ENCODE assay signal across 7 mouse cellular contexts in genomic region chr10:80936810-80937164, GRCm38 (mm10). TPM values are rescaled to one million over a fixed set of nuclear protein-coding genes. Genes with fewer than 3 reads are reported as not detected.
DNase-seq lines count a peak whose midpoint lies in the region; ATAC-seq lines count a peak whose summit lies in the region.

No protein-coding gene starts in this region.

- H3K4me2 ChIP-seq in lung, embryonic 15.5 days = peak overlapping the region; percentile 79
- H3K4me2 ChIP-seq in forebrain, embryonic 15.5 days (replicated peaks) = peak overlapping the region; percentile 51
- peak overlapping the region; percentile 60 for H3K4me2 ChIP-seq in liver, embryonic 12.5 days
- H3K4me2 ChIP-seq in stomach, embryonic 16.5 days (ENCODE audit: low read depth, low read length) = peak overlapping the region; percentile 67

- peak overlapping the region; percentile 75 for H3K27ac ChIP-seq in lung, embryonic 15.5 days
- no peak overlapping the region for H3K27ac ChIP-seq in forebrain, embryonic 15.5 days (replicated peaks)
- no peak overlapping the region for H3K27ac ChIP-seq in liver, embryonic 12.5 days
- peak overlapping the region; percentile 91 for H3K27ac ChIP-seq in stomach, embryonic 16.5 days (ENCODE audit: low read length)

- H3K36me3 ChIP-seq in lung, embryonic 15.5 days = no peaks in the 10 kb centered on the region
- H3K36me3 ChIP-seq in forebrain, embryonic 15.5 days = no peaks in the 10 kb centered on the region
- H3K36me3 ChIP-seq in liver, embryonic 12.5 days = no peaks in the 10 kb centered on the region
- no peaks in the 10 kb centered on the region for H3K36me3 ChIP-seq in stomach, embryonic 16.5 days (ENCODE audit: control insufficient read depth, insufficient read depth, low read length)

- no peak overlapping the region for H3K9ac ChIP-seq in lung, embryonic 15.5 days
- no peak overlapping the region for H3K9ac ChIP-seq in forebrain, embryonic 15.5 days (replicated peaks)
- no peak overlapping the region for H3K9ac ChIP-seq in liver, embryonic 12.5 days
- H3K9ac ChIP-seq in stomach, embryonic 16.5 days (ENCODE audit: low read length) = peak overlapping the region; percentile 72

- no peak for ATAC-seq in lung, embryonic 15.5 days (ENCODE audit: borderline replicate concordance, extremely low read depth, low FRiP score, low TSS enrichment)
- no peak for ATAC-seq in forebrain, embryonic 15.5 days (replicated peaks)
- no peak for ATAC-seq in liver, embryonic 12.5 days
- ATAC-seq in stomach, embryonic 16.5 days (ENCODE audit: insufficient read depth, low FRiP score) = no peak
- no peak for ATAC-seq in granulocyte monocyte progenitor cell, adult 5-6 weeks (replicated peaks; ENCODE audit: poor library complexity, severe bottlenecking)

- peaks cover 24% of the 10 kb centered on the region for H3K27me3 ChIP-seq in lung, embryonic 15.5 days
- H3K27me3 ChIP-seq in forebrain, embryonic 15.5 days = peaks cover 36% of the 10 kb centered on the region
- H3K27me3 ChIP-seq in liver, embryonic 12.5 days (replicated peaks) = peaks cover 92% of the 10 kb centered on the region
- H3K27me3 ChIP-seq in stomach, embryonic 16.5 days (ENCODE audit: control insufficient read depth, insufficient read depth, low read length) = no peaks in the 10 kb centered on the region; the same call in 1 of the 2 replicates

- no peaks in the 10 kb centered on the region for H3K9me3 ChIP-seq in lung, embryonic 15.5 days
- no peaks in the 10 kb centered on the region for H3K9me3 ChIP-seq in forebrain, embryonic 15.5 days
- H3K9me3 ChIP-seq in liver, embryonic 12.5 days (replicated peaks) = no peaks in the 10 kb centered on the region
- no peaks in the 10 kb centered on the region for H3K9me3 ChIP-seq in stomach, embryonic 16.5 days (replicated peaks; ENCODE audit: control insufficient read depth, low read length)

- H3K4me1 ChIP-seq in lung, embryonic 15.5 days = peaks cover 83% of the 10 kb centered on the region
- peaks cover 71% of the 10 kb centered on the region for H3K4me1 ChIP-seq in forebrain, embryonic 15.5 days
- peaks cover 79% of the 10 kb centered on the region for H3K4me1 ChIP-seq in liver, embryonic 12.5 days
- peaks cover 86% of the 10 kb centered on the region for H3K4me1 ChIP-seq in stomach, embryonic 16.5 days (ENCODE audit: control insufficient read depth, insufficient read depth, low read length)

- no peak for DNase-seq in lung, postnatal 36 days
- no peak for DNase-seq in Muller cell, postnatal 12 days (ENCODE audit: inconsistent ontology term)

- WGBS in lung, embryonic 15.5 days = 8% methylated on average over 6 of the region's 6 CpGs
- 9% methylated on average over 6 of the region's 6 CpGs for WGBS in forebrain, embryonic 15.5 days
- WGBS in liver, embryonic 12.5 days (ENCODE audit: insufficient replicate concordance) = 9% methylated on average over 6 of the region's 6 CpGs
- WGBS in stomach, embryonic 16.5 days = 17% methylated on average over 6 of the region's 6 CpGs

- H3K4me3 ChIP-seq in lung, embryonic 15.5 days = peak overlapping the region; percentile 38
- peak overlapping the region; percentile 28; the same call in 1 of the 2 replicates for H3K4me3 ChIP-seq in forebrain, embryonic 15.5 days
- peak overlapping the region; percentile 30 for H3K4me3 ChIP-seq in liver, embryonic 12.5 days
- peak overlapping the region; percentile 41 for H3K4me3 ChIP-seq in stomach, embryonic 16.5 days (replicated peaks; ENCODE audit: low read length)

RNA-seq across cellular contexts. Expression of gene Gadd45b, which starts 6.9 kb away (rescaled TPM):
- polyA plus RNA-seq in lung, embryonic 15.5 days (2015; fragmentation: Nextera tagmentation; extraction: Ambion mirVana) = 42.7 and 42.9 TPM in 2 replicates
- 5.5 and 5.9 TPM in 2 replicates for polyA plus RNA-seq in forebrain, embryonic 15.5 days (2015; fragmentation: Nextera tagmentation; extraction: Ambion mirVana)
- 1.6 and 2.0 TPM in 2 replicates for polyA plus RNA-seq in liver, embryonic 12.5 days (2016; fragmentation: Nextera tagmentation; extraction: Ambion mirVana)
- 34.8 and 40.9 TPM in 2 replicates for polyA plus RNA-seq in stomach, embryonic 16.5 days (2015; fragmentation: Nextera tagmentation; extraction: Ambion mirVana)
- total RNA-seq in granulocyte monocyte progenitor cell, adult 5-6 weeks (2014; fragmentation: Nextera tagmentation) = 20.1 and 21.5 TPM in 2 replicates
- 25.6 and 27.6 TPM in 2 replicates for total RNA-seq in granulocyte monocyte progenitor cell, adult 5-6 weeks (2017)

RNA-seq across cellular contexts. Expression of gene Lmnb2, which starts 18.7 kb away (rescaled TPM):
- 55.8 and 60.4 TPM in 2 replicates for polyA plus RNA-seq in lung, embryonic 15.5 days (2015; fragmentation: Nextera tagmentation; extraction: Ambion mirVana)
- polyA plus RNA-seq in forebrain, embryonic 15.5 days (2015; fragmentation: Nextera tagmentation; extraction: Ambion mirVana) = 50.6 and 53.5 TPM in 2 replicates
- polyA plus RNA-seq in liver, embryonic 12.5 days (2016; fragmentation: Nextera tagmentation; extraction: Ambion mirVana) = 23.1 and 23.6 TPM in 2 replicates
- 43.4 and 43.9 TPM in 2 replicates for polyA plus RNA-seq in stomach, embryonic 16.5 days (2015; fragmentation: Nextera tagmentation; extraction: Ambion mirVana)
- 24.9 and 35.1 TPM in 2 replicates for total RNA-seq in granulocyte monocyte progenitor cell, adult 5-6 weeks (2014; fragmentation: Nextera tagmentation)
- total RNA-seq in granulocyte monocyte progenitor cell, adult 5-6 weeks (2017) = 56.2 and 62.8 TPM in 2 replicates

RNA-seq across cellular contexts. Expression of gene Timm13, which starts 36.0 kb away (rescaled TPM):
- polyA plus RNA-seq in lung, embryonic 15.5 days (2015; fragmentation: Nextera tagmentation; extraction: Ambion mirVana) = 305 and 307 TPM in 2 replicates
- 326 and 357 TPM in 2 replicates for polyA plus RNA-seq in forebrain, embryonic 15.5 days (2015; fragmentation: Nextera tagmentation; extraction: Ambion mirVana)
- polyA plus RNA-seq in liver, embryonic 12.5 days (2016; fragmentation: Nextera tagmentation; extraction: Ambion mirVana) = 271 and 301 TPM in 2 replicates
- polyA plus RNA-seq in stomach, embryonic 16.5 days (2015; fragmentation: Nextera tagmentation; extraction: Ambion mirVana) = 288 and 309 TPM in 2 replicates
- 145 and 158 TPM in 2 replicates for total RNA-seq in granulocyte monocyte progenitor cell, adult 5-6 weeks (2014; fragmentation: Nextera tagmentation)
- 38.2 and 50.4 TPM in 2 replicates for total RNA-seq in granulocyte monocyte progenitor cell, adult 5-6 weeks (2017)

Comparison
In these comparisons a context has a peak if more than half of its experiments do, and no peak if none do; other contexts are left out.
1. H3K27ac ChIP-seq: peak in lung, embryonic 15.5 days (single experiment) and stomach, embryonic 16.5 days (single experiment); none in forebrain, embryonic 15.5 days (single experiment) and liver, embryonic 12.5 days (single experiment).
2. Peak in every context shown above with its lines, with median percentiles within 50 percentile points of each other: H3K4me2 ChIP-seq and H3K4me3 ChIP-seq.